Mouse (Mus musculus) myocyte (in vitro differentiated cells): Measurements from ENCODE around the gene Sdccag8.

Source experiments
- E2F4 ChIP-seq: IDR thresholded peaks from one replicate; pipeline ENCODE4 v1.6.1; 2011; ENCODE audit warnings: mild to moderate bottlenecking, control low read depth, moderate library complexity; ENCODE audit not compliant: insufficient read depth
- MAX ChIP-seq: IDR thresholded peaks from one replicate; pipeline ENCODE4 v1.6.1; 2011; ENCODE audit warnings: low read depth, mild to moderate bottlenecking, control low read depth
- MYOD1 ChIP-seq, 3 experiments: IDR thresholded peaks; one replicate each; pipeline ENCODE4 v1.6.1; 2011; ENCODE audit warnings: control low read depth in 2 of 3, low read depth in 2 of 3, mild to moderate bottlenecking in 2 of 3, moderate library complexity in 1 of 3; ENCODE audit not compliant: insufficient read length in 2 of 3, control insufficient read depth in 1 of 3
- POLR2A ChIP-seq: IDR thresholded peaks from one replicate; pipeline ENCODE4 v1.6.1; 2011; ENCODE audit warnings: low read depth, mild to moderate bottlenecking, control low read depth, moderate library complexity; ENCODE audit not compliant: insufficient read length
- POLR2AphosphoS2 ChIP-seq: IDR thresholded peaks from one replicate; pipeline ENCODE4 v1.6.1; 2011; ENCODE audit warnings: low read depth, control low read depth; ENCODE audit not compliant: insufficient read length
- SRF ChIP-seq: IDR thresholded peaks from one replicate; pipeline ENCODE4 v1.6.1; 2011; ENCODE audit warnings: low read depth; ENCODE audit not compliant: control insufficient read depth, insufficient read length
- TCF12 ChIP-seq: IDR thresholded peaks from one replicate; pipeline ENCODE4 v1.6.1; 2011; ENCODE audit warnings: mild to moderate bottlenecking, control low read depth; ENCODE audit not compliant: poor library complexity, insufficient read depth, severe bottlenecking
- TCF3 ChIP-seq: IDR thresholded peaks from one replicate; pipeline ENCODE4 v1.6.1; 2011; ENCODE audit warnings: low read depth, control low read depth; ENCODE audit not compliant: insufficient read length
- USF1 ChIP-seq: IDR thresholded peaks from one replicate; pipeline ENCODE4 v1.6.1; 2011; ENCODE audit warnings: low read depth, mild to moderate bottlenecking, control low read depth, moderate library complexity

- TF ChIP-seq TCF12 (no peak), TCF3 (no peak), POLR2A (no peak), MAX (no peak), USF1 (no peak), MYOD1 (IDR thresholded peaks at IDR 0.05; ENCODE audit: control insufficient read depth in 1 of 3, insufficient read length in 2 of 3, low read depth in 2 of 3) (peak in 2 of 3 experiments; percentile 38 to 79), SRF (no peak), POLR2AphosphoS2 (no peak), E2F4 (no peak)
Measured at GRCm38 (mm10) chr1:177015917-177016316, 201.5 kb downstream of the Sdccag8 start.
